Mouse (Mus musculus) hindbrain, embryonic 12.5 days (tissue): ENCODE measurements around the gene Usp37. TPM values are rescaled to one million over a fixed set of nuclear protein-coding genes. Genes with fewer than 3 reads are reported as not detected.

Experiments
- microRNA counts: library from miRNA; unstranded; fragments of <30 nt; microRNA quantifications from one replicate; lab custom pipeline; 2017
- microRNA-seq: library from miRNA; unstranded; fragments of <30 nt; microRNA quantifications from one replicate; pipeline ENCODE4, GENCODE M21; 2017
- polyA plus RNA-seq: library from polyadenylated mRNA; unstranded; fragments of >200 nt; fragmentation: Nextera tagmentation; extraction: Ambion mirVana; gene quantifications from 2 replicates; pipeline ENCODE4 v1.2.1, GENCODE M21; 2016

Usp37 gene
- polyA plus RNA-seq, 1 experiment from 2014 or later: 35.3 TPM

MicroRNAs within 50 kb of the gene (microRNA counts, 519-probe panel; counts per million panel counts)
- 2,681 counts per million, percentile 66 among the panel's probes with 10 or more counts for microRNA mmu-miR-26b (lab: Ali Mortazavi, UCI)

Small RNA genes within 50 kb of the gene (microRNA-seq; reads per million reads assigned to microRNA genes)
- gene Gm25035 (not detected), gene Mir26b (22,838 reads per million, percentile 98 among the genes with 10 or more reads in this experiment)

Other genes with a start within 250 kb of the Usp37 start
- 11.7 and 13.4 TPM in 2 replicates for gene Tmbim1, start 238.7 kb downstream of the Usp37 start, polyA plus RNA-seq
- gene Catip, start 182.2 kb downstream of the Usp37 start, polyA plus RNA-seq: 1.4 and 1.5 TPM in 2 replicates
- 2.0 and 2.2 TPM in 2 replicates for gene Slc11a1, start 169.1 kb downstream of the Usp37 start, polyA plus RNA-seq
- gene Ctdsp1, start 152.8 kb downstream of the Usp37 start, polyA plus RNA-seq: 38.8 and 39.2 TPM in 2 replicates
- 0.09 and 0.14 TPM in 2 replicates for gene Vil1, start 134.9 kb downstream of the Usp37 start, polyA plus RNA-seq
- 61.4 and 61.9 TPM in 2 replicates for gene Cnot9, start 38.2 kb downstream of the Usp37 start, polyA plus RNA-seq
- 1.2 and 1.6 TPM in 2 replicates for gene Plcd4, start 1.4 kb downstream of the Usp37 start, polyA plus RNA-seq
- 10.1 and 12.1 TPM in 2 replicates for gene Zfp142, start 44.0 kb upstream of the Usp37 start, polyA plus RNA-seq
- 15.3 and 16.8 TPM in 2 replicates for gene Bcs1l, start 44.0 kb upstream of the Usp37 start, polyA plus RNA-seq
- gene Rnf25, start 57.1 kb upstream of the Usp37 start, polyA plus RNA-seq: 35.2 and 35.8 TPM in 2 replicates
- 21.3 and 34.3 TPM in 2 replicates for gene Stk36, start 57.2 kb upstream of the Usp37 start, polyA plus RNA-seq
- gene Ttll4, start 117.5 kb upstream of the Usp37 start, polyA plus RNA-seq: 27.1 and 36.5 TPM in 2 replicates
- gene Cyp27a1, start 169.3 kb upstream of the Usp37 start, polyA plus RNA-seq: 3.2 and 4.6 TPM in 2 replicates
- gene Prkag3, start 204.9 kb upstream of the Usp37 start, polyA plus RNA-seq: 0.21 and 0.38 TPM in 2 replicates
- gene Wnt6, start 227.6 kb upstream of the Usp37 start, polyA plus RNA-seq: 9.6 and 11.4 TPM in 2 replicates
- gene Wnt10a, start 247.2 kb upstream of the Usp37 start, polyA plus RNA-seq: 1.2 and 2.3 TPM in 2 replicates